Mouse (Mus musculus) embryonic facial prominence, embryonic 12.5 days (tissue): Measurements from ENCODE around the gene Olfr672. TPM values are rescaled to one million over a fixed set of nuclear protein-coding genes. Genes with fewer than 3 reads are reported as not detected.
"Not testable (repeated sequence)": the region's sequence is repeated elsewhere in the genome, so short reads cannot be mapped to it uniquely, and the experiment has no call there.

ENCODE experiments used
- ATAC-seq: fragments of 200-750 bp; cut with Nextera tagmentation; 2 replicates; pipeline ENCODE4 v1.8.0; 2017; ENCODE audit not compliant: insufficient number of reproducible peaks, insufficient read depth, low FRiP score, low TSS enrichment
- H3K27ac ChIP-seq: fragments of 300-500 bp; sonication (generic); 2 replicates; pipeline ENCODE4 v1.5.1; 2016; ENCODE audit warnings: mild to moderate bottlenecking
- H3K27me3 ChIP-seq: fragments of 300-500 bp; sonication (generic); 2 replicates; pipeline ENCODE4 v1.6.1; 2016; ENCODE audit warnings: mild to moderate bottlenecking, moderate library complexity
- H3K36me3 ChIP-seq: fragments of 300-500 bp; sonication (generic); 2 replicates; pipeline ENCODE4 v1.6.1; 2016; ENCODE audit warnings: mild to moderate bottlenecking
- H3K4me1 ChIP-seq: fragments of 300-500 bp; sonication (generic); 2 replicates; pipeline ENCODE4 v1.6.1; 2016
- H3K4me2 ChIP-seq: fragments of 300-500 bp; sonication (generic); replicated peaks from 2 replicates; pipeline ENCODE4 v1.6.1; 2016; ENCODE audit warnings: mild to moderate bottlenecking, moderate library complexity
- H3K4me3 ChIP-seq: fragments of 300-500 bp; sonication (generic); 2 replicates; pipeline ENCODE4 v1.5.1; 2016; ENCODE audit warnings: mild to moderate bottlenecking
- H3K9ac ChIP-seq: fragments of 300-500 bp; sonication (generic); 2 replicates; pipeline ENCODE4 v1.6.1; 2016; ENCODE audit warnings: mild to moderate bottlenecking, moderate library complexity
- H3K9me3 ChIP-seq: fragments of 300-500 bp; sonication (generic); 2 replicates; pipeline ENCODE4 v1.6.1; 2016; ENCODE audit warnings: mild to moderate bottlenecking, moderate library complexity
- WGBS: fragments of 180-500 bp; shearing (Covaris S2); methylation state at CpG from one replicate; pipeline ENCODE4 v1.1.7; 2016; 5-methylcytosine and 5-hydroxymethylcytosine counted together
- polyA plus RNA-seq: library from polyadenylated mRNA; unstranded; fragments of >200 nt; fragmentation: Nextera tagmentation; extraction: Ambion mirVana; gene quantifications from 2 replicates; pipeline ENCODE4 v1.2.1, GENCODE M21; 2016

The Olfr672 gene
- polyA plus RNA-seq: not detected in 2 replicates

- Histone ChIP-seq H3K27ac (no peak within 1 kb of the TSS), H3K9ac (no peak within 1 kb of the TSS), H3K36me3 (no peaks in the 10 kb centered on the region), H3K4me2 (no peak within 1 kb of the TSS), H3K4me1 (no peaks in the 10 kb centered on the region), H3K27me3 (no peaks in the 10 kb centered on the region), H3K9me3 (no peaks in the 10 kb centered on the region), H3K4me3 (no peak within 1 kb of the TSS)
- ATAC-seq: no peak
Observed at GRCm38 (mm10) chr7:105001929-105002328, at the start of gene Olfr672. Gene Olfr672, minus strand, starts transcription at chr7:105002029.

- not testable (repeated sequence) for H3K4me3 ChIP-seq, ATAC-seq, H3K27me3 ChIP-seq, H3K9me3 ChIP-seq, H3K4me2 ChIP-seq, H3K27ac ChIP-seq, H3K4me1 ChIP-seq, H3K36me3 ChIP-seq, H3K9ac ChIP-seq
- WGBS: 62% methylated on average over 5 of the region's 5 CpGs
Observed at GRCm38 (mm10) chr7:105033836-105034235, 32.0 kb upstream of the Olfr672 start.

DNA sequence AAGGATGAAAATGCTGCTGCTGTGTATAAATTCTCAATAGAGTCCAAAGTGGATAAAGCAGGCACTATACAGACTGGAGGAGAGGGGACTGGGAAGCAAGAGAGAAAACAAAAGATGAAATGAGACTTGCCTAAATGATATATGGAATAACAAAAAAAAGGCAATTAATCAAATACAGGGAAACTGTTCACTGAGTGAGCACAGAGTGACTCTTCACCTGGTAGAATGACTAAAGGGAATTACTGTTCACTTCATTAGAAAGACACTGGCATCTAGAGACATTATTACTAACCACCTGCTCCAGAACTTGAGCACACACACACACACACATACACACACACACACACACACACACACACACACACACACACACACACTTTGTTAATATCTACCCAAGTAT, 30.6 kb upstream of the Olfr672 start, which contains the start of gene Olfr676:
Gene Olfr676 (plus strand): TSS at position 301 of the 400 bp plus-strand sequence.
- Histone ChIP-seq H3K36me3 (no peaks in the 10 kb centered on the region), H3K4me1 (no peaks in the 10 kb centered on the region), H3K4me3 (no peak within 1 kb of the TSS), H3K27ac (no peak within 1 kb of the TSS), H3K4me2 (no peak within 1 kb of the TSS), H3K27me3 (no peaks in the 10 kb centered on the region), H3K9me3 (no peaks in the 10 kb centered on the region), H3K9ac (no peak within 1 kb of the TSS)
- no peak for ATAC-seq

- H3K27me3 ChIP-seq: no peaks in the 10 kb centered on the region
- peak within 1 kb of the TSS; percentile 54; the same call in 1 of the 2 replicates for H3K27ac ChIP-seq
Observed at GRCm38 (mm10) chr7:105028360-105028759, 26.5 kb upstream of the Olfr672 start, which contains the start of gene Olfr675. Gene Olfr675, minus strand, starts transcription at chr7:105028460.

DNA sequence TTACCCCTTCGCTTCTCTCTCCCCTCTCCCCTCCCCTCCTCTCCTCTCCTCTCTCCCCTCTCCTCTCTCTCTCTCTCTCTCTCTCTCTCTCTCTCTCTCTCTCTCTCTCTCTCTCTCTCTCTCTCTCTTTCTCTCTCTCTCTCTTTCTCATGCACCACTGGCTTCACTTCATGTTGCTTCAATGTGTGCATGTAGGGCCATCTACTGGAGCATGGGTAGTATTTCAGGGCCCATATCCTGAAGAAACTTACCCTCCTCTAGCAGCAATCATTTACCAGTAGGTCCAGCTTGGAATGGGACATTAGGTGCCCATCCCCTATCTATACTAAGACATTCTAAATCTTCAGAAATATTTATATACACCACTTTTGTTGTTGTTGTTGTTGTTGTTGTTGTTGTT, 20.7 kb upstream of the Olfr672 start:
- H3K4me3 ChIP-seq: no peak overlapping the region
- no peak for ATAC-seq
- H3K4me1 ChIP-seq: no peaks in the 10 kb centered on the region
- H3K9ac ChIP-seq: no peak overlapping the region
- H3K36me3 ChIP-seq: no peaks in the 10 kb centered on the region
- WGBS: 47% methylated on average over 1 of the region's 1 CpGs
- no peaks in the 10 kb centered on the region for H3K9me3 ChIP-seq
- H3K27ac ChIP-seq: no peak overlapping the region
- H3K27me3 ChIP-seq: no peaks in the 10 kb centered on the region
- no peak overlapping the region for H3K4me2 ChIP-seq

More at GRCm38 (mm10) chr7:105028360-105028759, 26.5 kb upstream of the Olfr672 start, which contains the start of gene Olfr675:
- Histone ChIP-seq H3K4me3 (no peak within 1 kb of the TSS), H3K9ac (no peak within 1 kb of the TSS), H3K36me3 (no peaks in the 10 kb centered on the region), H3K4me1 (no peaks in the 10 kb centered on the region), H3K4me2 (no peak within 1 kb of the TSS), H3K9me3 (no peaks in the 10 kb centered on the region)
- no peak for ATAC-seq
- 64% methylated on average over 1 of the region's 1 CpGs for WGBS

GRCm38 (mm10) chr7:104979026-104979425, 22.8 kb downstream of the Olfr672 start, which contains the start of gene Olfr671:
Gene Olfr671, minus strand, starts transcription at chr7:104979126.
- Histone ChIP-seq H3K27ac (no peak within 1 kb of the TSS), H3K4me1 (no peaks in the 10 kb centered on the region), H3K4me3 (no peak within 1 kb of the TSS), H3K4me2 (no peak within 1 kb of the TSS), H3K27me3 (no peaks in the 10 kb centered on the region), H3K36me3 (no peaks in the 10 kb centered on the region), H3K9me3 (no peaks in the 10 kb centered on the region), H3K9ac (no peak within 1 kb of the TSS)
- no peak for ATAC-seq
- WGBS: 81% methylated on average over 1 of the region's 1 CpGs

DNA sequence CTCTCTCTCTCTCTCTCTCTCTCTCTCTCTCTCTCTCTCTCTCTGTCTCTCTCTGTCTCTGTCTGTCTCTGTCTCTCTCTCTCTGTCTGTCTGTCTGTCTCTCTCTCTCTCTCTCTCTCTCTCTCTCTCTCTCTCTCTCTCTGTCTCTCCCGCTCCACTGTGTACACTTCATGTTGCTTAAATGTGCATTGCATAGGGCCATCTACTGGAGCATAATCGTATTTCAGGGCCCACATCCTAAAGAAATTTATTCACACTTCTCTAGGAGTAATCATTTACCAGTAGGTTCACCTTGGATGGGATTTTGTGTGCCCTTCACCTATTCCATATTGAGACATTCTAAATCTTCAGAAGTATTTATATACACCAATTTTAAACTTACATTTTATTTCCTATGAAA, 29.3 kb downstream of the Olfr672 start:
- not testable (repeated sequence) for ATAC-seq, H3K4me2 ChIP-seq, H3K4me1 ChIP-seq, H3K36me3 ChIP-seq, H3K27ac ChIP-seq, H3K27me3 ChIP-seq, H3K9me3 ChIP-seq, H3K9ac ChIP-seq, H3K4me3 ChIP-seq
- WGBS: 70% methylated on average over 2 of the region's 2 CpGs

GRCm38 (mm10) chr7:104962520-104962919, 39.3 kb downstream of the Olfr672 start, which contains the start of gene Olfr670:
Gene Olfr670, minus strand, starts transcription at chr7:104962620.
- Histone ChIP-seq H3K9ac (no peak within 1 kb of the TSS), H3K4me2 (no peak within 1 kb of the TSS), H3K27ac (no peak within 1 kb of the TSS), H3K4me1 (no peaks in the 10 kb centered on the region), H3K36me3 (no peaks in the 10 kb centered on the region), H3K27me3 (no peaks in the 10 kb centered on the region), H3K9me3 (no peaks in the 10 kb centered on the region), H3K4me3 (no peak within 1 kb of the TSS)
- 49% methylated on average over 1 of the region's 1 CpGs for WGBS
- no peak for ATAC-seq

DNA sequence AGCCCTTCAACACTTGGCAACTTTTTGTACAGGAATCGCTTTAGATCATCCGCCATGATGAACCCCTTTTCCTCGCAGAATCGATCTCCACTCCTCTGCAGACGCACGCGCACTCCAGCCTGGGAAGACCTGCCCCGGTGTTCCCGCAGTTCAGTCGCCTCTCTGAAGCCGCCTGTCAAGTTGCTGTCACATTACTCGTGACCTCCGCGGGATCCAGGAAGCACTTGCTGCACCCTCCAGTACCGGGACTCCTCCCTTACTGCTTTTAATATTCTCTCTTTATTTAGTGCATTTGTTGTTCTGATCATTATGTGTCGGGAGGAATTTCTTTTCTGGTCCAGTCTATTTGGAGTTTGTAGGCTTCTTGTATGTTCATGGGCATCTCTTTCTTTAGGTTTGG, 51.6 kb downstream of the Olfr672 start:
- not testable (repeated sequence) for H3K27ac ChIP-seq, H3K4me2 ChIP-seq, H3K9ac ChIP-seq, H3K27me3 ChIP-seq, H3K4me3 ChIP-seq, H3K4me1 ChIP-seq, ATAC-seq, H3K9me3 ChIP-seq, H3K36me3 ChIP-seq
- WGBS: 94% methylated on average over 16 of the region's 16 CpGs

Other genes starting within 250 kb of the Olfr672 start
- not detected in 2 replicates for gene Usp17le, start 224.6 kb downstream of the Olfr672 start, polyA plus RNA-seq
- gene Usp17lb, start 159.4 kb downstream of the Olfr672 start, polyA plus RNA-seq: not detected in 2 replicates
- not detected in 2 replicates for gene Usp17la, start 145.0 kb downstream of the Olfr672 start, polyA plus RNA-seq
- not detected in 2 replicates for gene Olfr665, start 124.0 kb downstream of the Olfr672 start, polyA plus RNA-seq
- gene Olfr666, start 106.1 kb downstream of the Olfr672 start, polyA plus RNA-seq: not detected in 2 replicates
- not detected in 2 replicates for gene Olfr667, start 80.5 kb downstream of the Olfr672 start, polyA plus RNA-seq
- not detected in 2 replicates for gene Olfr668, start 74.0 kb downstream of the Olfr672 start, polyA plus RNA-seq
- gene Olfr669, start 67.8 kb downstream of the Olfr672 start, polyA plus RNA-seq: not detected in 2 replicates
- gene Olfr670, start 39.4 kb downstream of the Olfr672 start, polyA plus RNA-seq: not detected in 2 replicates
- not detected in 2 replicates for gene Olfr671, start 22.9 kb downstream of the Olfr672 start, polyA plus RNA-seq
- not detected in 2 replicates for gene Olfr675, start 26.4 kb upstream of the Olfr672 start, polyA plus RNA-seq
- gene Olfr676, start 30.7 kb upstream of the Olfr672 start, polyA plus RNA-seq: not detected in 2 replicates
- gene Olfr677, start 49.3 kb upstream of the Olfr672 start, polyA plus RNA-seq: not detected in 2 replicates
- not detected in 2 replicates for gene Olfr678, start 62.4 kb upstream of the Olfr672 start, polyA plus RNA-seq
- not detected in 2 replicates for gene Olfr679, start 79.2 kb upstream of the Olfr672 start, polyA plus RNA-seq
- gene Olfr680-ps1, start 90.8 kb upstream of the Olfr672 start, polyA plus RNA-seq: not detected in 2 replicates
- not detected in 2 replicates for gene Olfr681, start 114.8 kb upstream of the Olfr672 start, polyA plus RNA-seq
- gene Olfr683, start 145.0 kb upstream of the Olfr672 start, polyA plus RNA-seq: not detected in 2 replicates
- not detected in 2 replicates for gene Olfr684, start 161.6 kb upstream of the Olfr672 start, polyA plus RNA-seq
- not detected in 2 replicates for gene Olfr685, start 184.0 kb upstream of the Olfr672 start, polyA plus RNA-seq
- gene Olfr686, start 205.5 kb upstream of the Olfr672 start, polyA plus RNA-seq: not detected in 2 replicates